Mouse (Mus musculus): ENCODE measurements around the gene Tc2n. TPM values are rescaled to one million over a fixed set of nuclear protein-coding genes. Genes with fewer than 3 reads are reported as not detected.
"Not testable (repeated sequence)": the region's sequence is repeated elsewhere in the genome, so short reads cannot be mapped to it uniquely, and the experiment has no call there.

The Tc2n gene
- polyA plus RNA-seq, 1 experiment from 2014 or later, result 0.15 TPM

- DNase-seq (ENCODE audit: low spot score); H3K36me3 ChIP-seq (ENCODE audit: control insufficient read depth, insufficient read depth, low read length); H3K4me1 ChIP-seq (replicated peaks; ENCODE audit: control insufficient read depth, insufficient read depth, low read length); H3K9me3 ChIP-seq (ENCODE audit: control insufficient read depth, low read length); ATAC-seq (replicated peaks; ENCODE audit: low FRiP score); H3K27me3 ChIP-seq (ENCODE audit: control insufficient read depth, insufficient read depth, low read length); H3K4me2 ChIP-seq (ENCODE audit: low read depth, low read length, severe bottlenecking); H3K4me3 ChIP-seq (ENCODE audit: low read depth, low read length); H3K27ac ChIP-seq (ENCODE audit: low read depth, low read length); H3K9ac ChIP-seq (ENCODE audit: low read length): not testable (repeated sequence)
Observed at GRCm38 (mm10) chr12:101606622-101607021, 111.7 kb downstream of the Tc2n start.

Other genes with a start within 250 kb of the Tc2n start
- 9.2 and 12.2 TPM in 2 replicates for gene Fbln5, start 100.5 kb upstream of the Tc2n start, polyA plus RNA-seq (2014; fragmentation: Nextera tagmentation; extraction: Ambion mirVana)
- 16.7 and 16.9 TPM in 2 replicates for gene Trip11, start 194.7 kb upstream of the Tc2n start, polyA plus RNA-seq (2014; fragmentation: Nextera tagmentation; extraction: Ambion mirVana)
- 15.6 and 18.5 TPM in 2 replicates for gene Atxn3, start 239.7 kb upstream of the Tc2n start, polyA plus RNA-seq (2014; fragmentation: Nextera tagmentation; extraction: Ambion mirVana)

Measured in forebrain, embryonic 11.5 days (tissue).